8 mouse cellular contexts compared by ENCODE assay signal in the genomic region with DNA sequence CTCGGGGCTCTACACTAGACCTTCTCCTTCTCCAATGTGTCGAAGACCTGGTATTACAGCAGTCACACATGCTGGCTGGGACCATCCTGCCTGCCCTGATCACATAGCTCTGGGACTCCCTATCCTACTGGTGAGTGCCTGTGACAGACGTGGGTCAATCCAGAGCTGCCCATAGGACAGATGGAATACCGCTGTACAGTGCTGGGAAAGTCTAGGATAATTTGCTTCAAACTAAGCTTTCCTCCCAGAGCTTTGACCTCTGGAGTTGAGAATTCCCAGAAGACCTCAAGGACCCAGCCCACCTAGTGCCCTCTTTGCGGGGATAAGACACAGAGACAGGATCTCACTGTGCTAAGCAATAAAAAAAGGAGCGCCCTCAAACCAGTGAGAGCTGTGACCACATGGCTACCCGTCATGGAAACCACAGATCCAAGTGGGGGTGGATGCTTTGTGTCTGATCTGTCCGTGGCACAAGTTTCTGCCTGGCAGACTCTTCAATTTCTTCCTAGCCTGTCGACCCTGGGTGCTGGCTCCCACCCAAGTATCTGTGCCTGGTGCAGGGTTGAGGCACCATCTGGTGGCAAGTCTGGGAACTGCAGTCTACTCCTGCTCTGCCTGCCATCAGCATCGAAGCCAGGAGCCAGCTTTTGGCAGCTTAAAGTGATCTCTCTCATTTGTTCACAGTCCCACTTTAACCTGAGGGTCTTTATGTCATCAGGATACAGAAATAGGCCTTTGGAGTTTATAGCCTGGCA. TPM values are rescaled to one million over a fixed set of nuclear protein-coding genes. Genes with fewer than 3 reads are reported as not detected.
A peak's percentile ranks its signal among the peaks of the same experiment; 100 is the strongest.
DNase-seq lines count a peak whose midpoint lies in the region; ATAC-seq and TF ChIP-seq lines count a peak whose summit lies in the region.
"Had no signal": no experiment of that assay in that cellular context is flagged by ENCODE, and none has a peak within 500 bp of the region (broad histone marks: within the 10 kb centered on the region; RNA-seq: fewer than 3 reads in every experiment).

No protein-coding gene starts in this region.

- intact Hi-C loops in left cerebral cortex, postnatal 25 days (cut with DNase I) = loop anchor here (1.0 to 5.0 kb wide), 3 partner anchors 39 to 159 kb away; a partner anchor contains a TSS

- no peak overlapping the region for H3K9ac ChIP-seq in intestine, embryonic 16.5 days (ENCODE audit: low read depth, low read length)
- H3K9ac ChIP-seq in midbrain, embryonic 13.5 days (replicated peaks) = peak overlapping the region; percentile 14; the same call in 1 of the 2 replicates
- H3K9ac ChIP-seq: neural tube, embryonic 13.5 days had no signal

- 0 out of 2 replicates have a peak, but pooled peaks cover 2% of the 10 kb centered on the region for H3K27me3 ChIP-seq in intestine, embryonic 16.5 days (replicated peaks; ENCODE audit: control insufficient read depth, insufficient read depth, low read length)
- peaks cover 6% of the 10 kb centered on the region; the same call in 1 of the 2 replicates for H3K27me3 ChIP-seq in midbrain, embryonic 13.5 days
- H3K27me3 ChIP-seq in small intestine, adult 2 months (ENCODE audit: control insufficient read depth, insufficient read depth, low read length) = no peaks in the 10 kb centered on the region
- H3K27me3 ChIP-seq: neural tube, embryonic 13.5 days had no signal

- TF ChIP-seq CTCF in small intestine, adult 2 months (IDR thresholded peaks at IDR 0.05; ENCODE audit: extremely low read depth, insufficient read length, insufficient replicate concordance, low read depth, low read length) = peak; percentile 99; the same call in 1 of the 2 replicates

- no peak overlapping the region for H3K27ac ChIP-seq in intestine, embryonic 16.5 days (ENCODE audit: low read length)
- H3K27ac ChIP-seq in midbrain, embryonic 13.5 days = 0 out of 2 replicates have a peak overlapping the region, but pooled peaks have one; percentile 95
- no peak overlapping the region for H3K27ac ChIP-seq in small intestine, adult 2 months (ENCODE audit: insufficient read depth, low read depth, low read length)
- H3K27ac ChIP-seq: neural tube, embryonic 13.5 days had no signal

- peak; percentile 53 for ATAC-seq in intestine, embryonic 16.5 days
- no peak for ATAC-seq in midbrain, embryonic 13.5 days

- peak; percentile 80 for DNase-seq in ZHBTc4 (ENCODE audit: low read depth, low spot score)
- DNase-seq in cerebellum, adult 9-11 months = peak; percentile 87
- peak; percentile 92 to 97 for DNase-seq in frontal cortex, postnatal 25 days (ENCODE audit: low spot score in 2 of 2)
- DNase-seq in left cerebral cortex, postnatal 25 days (ENCODE audit: low spot score in 2 of 2) = peak; percentile 93

- H3K4me1 ChIP-seq in intestine, embryonic 16.5 days (ENCODE audit: control insufficient read depth, insufficient read depth, low read length) = peaks cover 9% of the 10 kb centered on the region; the same call in 1 of the 2 replicates
- peaks cover 56% of the 10 kb centered on the region for H3K4me1 ChIP-seq in midbrain, embryonic 13.5 days (replicated peaks)
- H3K4me1 ChIP-seq in small intestine, adult 2 months (ENCODE audit: control insufficient read depth, insufficient read depth, insufficient read length, low read length) = peaks cover 12% of the 10 kb centered on the region

- no peak for TF ChIP-seq POLR2A in small intestine, adult 2 months (IDR thresholded peaks at IDR 0.05; ENCODE audit: low read depth, low read length)

- H3K9me3 ChIP-seq in intestine, embryonic 16.5 days (ENCODE audit: control insufficient read depth, low read length) = no peaks in the 10 kb centered on the region
- H3K9me3 ChIP-seq in midbrain, embryonic 13.5 days = no peaks in the 10 kb centered on the region
- H3K9me3 ChIP-seq: neural tube, embryonic 13.5 days had no signal

- no peak overlapping the region for H3K4me3 ChIP-seq in intestine, embryonic 16.5 days (ENCODE audit: low read length)
- no peak overlapping the region for H3K4me3 ChIP-seq in midbrain, embryonic 13.5 days (replicated peaks)
- no peak overlapping the region for H3K4me3 ChIP-seq in small intestine, adult 2 months (ENCODE audit: low read depth, low read length)
- H3K4me3 ChIP-seq: neural tube, embryonic 13.5 days had no signal

- no peaks in the 10 kb centered on the region for H3K36me3 ChIP-seq in intestine, embryonic 16.5 days (ENCODE audit: control insufficient read depth, insufficient read depth, low read length)
- H3K36me3 ChIP-seq in midbrain, embryonic 13.5 days = no peaks in the 10 kb centered on the region
- H3K36me3 ChIP-seq in small intestine, adult 2 months (ENCODE audit: control insufficient read depth, insufficient read depth, low read length) = no peaks in the 10 kb centered on the region
- H3K36me3 ChIP-seq: neural tube, embryonic 13.5 days had no signal

- H3K4me2 ChIP-seq in intestine, embryonic 16.5 days (ENCODE audit: low read depth, low read length) = no peak overlapping the region
- H3K4me2 ChIP-seq in midbrain, embryonic 13.5 days (replicated peaks) = no peak overlapping the region
- H3K4me2 ChIP-seq: neural tube, embryonic 13.5 days had no signal

- 40% methylated on average over 10 of the region's 10 CpGs for WGBS in intestine, embryonic 16.5 days
- 50% methylated on average over 10 of the region's 10 CpGs for WGBS in midbrain, embryonic 13.5 days
- WGBS in small intestine, adult 2 months = 22% methylated on average over 10 of the region's 10 CpGs

RNA-seq across cellular contexts. Expression of a gene that starts 6.1 kb away (rescaled TPM):
- not detected in 2 replicates for polyA plus RNA-seq in intestine, embryonic 16.5 days (2015; fragmentation: Nextera tagmentation; extraction: Ambion mirVana)
- not detected for total RNA-seq in left cerebral cortex, postnatal 25 days (2021)
- 0.09 TPM in 1 of 2 replicates, not detected in the other for polyA plus RNA-seq in midbrain, embryonic 13.5 days (2015; fragmentation: Nextera tagmentation; extraction: Ambion mirVana)
- not detected in 2 replicates for polyA plus RNA-seq in small intestine, adult 2 months (2012; rRNA removed)
- polyA plus RNA-seq: neural tube, embryonic 13.5 days had no signal

RNA-seq across cellular contexts. Expression of a gene that starts 23.3 kb away (rescaled TPM):
- 4.1 TPM in 2 replicates for polyA plus RNA-seq in intestine, embryonic 16.5 days (2015; fragmentation: Nextera tagmentation; extraction: Ambion mirVana)
- total RNA-seq in left cerebral cortex, postnatal 25 days (2021) = 100 to 1,000 TPM; 140 to 144 TPM
- 10.1 and 11.9 TPM in 2 replicates for polyA plus RNA-seq in midbrain, embryonic 13.5 days (2015; fragmentation: Nextera tagmentation; extraction: Ambion mirVana)
- 21.3 and 27.8 TPM in 2 replicates for polyA plus RNA-seq in small intestine, adult 2 months (2012; rRNA removed)

RNA-seq across cellular contexts. Expression of a gene that starts 36.9 kb away (rescaled TPM):
- polyA plus RNA-seq in intestine, embryonic 16.5 days (2015; fragmentation: Nextera tagmentation; extraction: Ambion mirVana) = 90.8 and 107 TPM in 2 replicates
- total RNA-seq in left cerebral cortex, postnatal 25 days (2021) = 10 to 100 TPM; 48.0 to 52.9 TPM
- polyA plus RNA-seq in midbrain, embryonic 13.5 days (2015; fragmentation: Nextera tagmentation; extraction: Ambion mirVana) = 100 and 115 TPM in 2 replicates
- polyA plus RNA-seq in small intestine, adult 2 months (2012; rRNA removed) = 24.0 and 29.7 TPM in 2 replicates

RNA-seq across cellular contexts. Expression of a gene that starts 36.9 kb away (rescaled TPM):
- polyA plus RNA-seq in intestine, embryonic 16.5 days (2015; fragmentation: Nextera tagmentation; extraction: Ambion mirVana) = 419 and 484 TPM in 2 replicates
- total RNA-seq in left cerebral cortex, postnatal 25 days (2021) = 10 to 100 TPM; 84.7 to 92.5 TPM
- polyA plus RNA-seq in midbrain, embryonic 13.5 days (2015; fragmentation: Nextera tagmentation; extraction: Ambion mirVana) = 519 and 564 TPM in 2 replicates
- 17.7 and 47.7 TPM in 2 replicates for polyA plus RNA-seq in small intestine, adult 2 months (2012; rRNA removed)

RNA-seq across cellular contexts. Expression of a gene that starts 46.5 kb away (rescaled TPM):
- 1.7 TPM in 1 of 2 replicates, not detected in the other for polyA plus RNA-seq in intestine, embryonic 16.5 days (2015; fragmentation: Nextera tagmentation; extraction: Ambion mirVana)
- 1 to 10 TPM in 1 of 2 experiments, not detected in 1; 1.5 TPM for total RNA-seq in left cerebral cortex, postnatal 25 days (2021)
- polyA plus RNA-seq in midbrain, embryonic 13.5 days (2015; fragmentation: Nextera tagmentation; extraction: Ambion mirVana) = not detected in 2 replicates
- not detected in 2 replicates for polyA plus RNA-seq in small intestine, adult 2 months (2012; rRNA removed)
